Mouse (Mus musculus) MEL (cell line): ENCODE data around the gene Rnf121. TPM values are rescaled to one million over a fixed set of nuclear protein-coding genes. Genes with fewer than 3 reads are reported as not detected.

Experiments
- DNase-seq: peaks from one replicate; pipeline ENCODE4 v3.0.0; 2011; ENCODE audit warnings: low read depth, low spot score
- H3K27ac ChIP-seq: 2 replicates; pipeline ENCODE4 v1.5.1; 2012; ENCODE audit warnings: low read depth, mild to moderate bottlenecking, control low read depth, low read length, moderate library complexity; ENCODE audit not compliant: control insufficient read depth
- H3K27me3 ChIP-seq, 2 experiments: fragments of 150-350 bp in 1 of 2; sonication (generic) in 1 of 2; 2 replicates each; pipeline ENCODE4 v1.6.1; 2012; ENCODE audit warnings: low read length in 2 of 2, mild to moderate bottlenecking in 2 of 2, improper control_type of control experiment in 1 of 2, moderate library complexity in 1 of 2; ENCODE audit not compliant: insufficient read depth in 2 of 2, control insufficient read depth in 1 of 2
- H3K36me3 ChIP-seq, 2 experiments: 2 replicates each; pipeline ENCODE4 v1.6.1; 2012 to 2014; ENCODE audit warnings: low read length in 2 of 2, improper control_type of control experiment in 1 of 2, inconsistent platforms in 1 of 2, mild to moderate bottlenecking in 1 of 2; ENCODE audit not compliant: insufficient read depth in 2 of 2, control insufficient read depth in 1 of 2
- H3K4me1 ChIP-seq, 2 experiments: fragments of 150-350 bp in 1 of 2; sonication (generic) in 1 of 2; 2 replicates each; pipeline ENCODE4 v1.6.1; 2012; ENCODE audit warnings: low read length in 2 of 2, improper control_type of control experiment in 1 of 2, mild to moderate bottlenecking in 1 of 2; ENCODE audit not compliant: insufficient read depth in 2 of 2, control insufficient read depth in 1 of 2
- H3K4me3 ChIP-seq, 2 experiments: fragments of 150-350 bp in 1 of 2; sonication (generic) in 1 of 2; 2 replicates each; pipeline ENCODE4 v1.5.1; 2012; ENCODE audit warnings: low read depth in 2 of 2, low read length in 2 of 2, mild to moderate bottlenecking in 2 of 2, moderate library complexity in 2 of 2, control low read depth in 1 of 2, improper control_type of control experiment in 1 of 2; ENCODE audit not compliant: control insufficient read depth in 1 of 2, insufficient read depth in 1 of 2
- H3K79me2 ChIP-seq: 2 replicates; pipeline ENCODE4 v1.6.1; 2012; ENCODE audit warnings: mild to moderate bottlenecking, low read length, moderate library complexity; ENCODE audit not compliant: control insufficient read depth, poor library complexity, insufficient read depth
- H3K9ac ChIP-seq: 2 replicates; pipeline ENCODE4 v1.6.1; 2012; ENCODE audit warnings: low read depth, mild to moderate bottlenecking, control low read depth, low read length, moderate library complexity; ENCODE audit not compliant: control insufficient read depth, poor library complexity, severe bottlenecking
- H3K9me3 ChIP-seq: fragments of 150-350 bp; sonication (generic); replicated peaks from 2 replicates; pipeline ENCODE4 v1.6.1; 2012; ENCODE audit warnings: mild to moderate bottlenecking, low read length, improper control_type of control experiment, moderate library complexity; ENCODE audit not compliant: insufficient read depth
- BHLHE40 ChIP-seq: IDR thresholded peaks from 2 replicates; pipeline ENCODE4 v1.6.1; 2012; ENCODE audit warnings: low read depth, mild to moderate bottlenecking, inconsistent platforms, low read length, improper control_type of control experiment, borderline replicate concordance
- CHD1 ChIP-seq: IDR thresholded peaks from 2 replicates; pipeline ENCODE4 v1.6.1; 2012; ENCODE audit warnings: low read depth, mild to moderate bottlenecking, inconsistent platforms, low read length, improper control_type of control experiment
- ELF1 ChIP-seq: IDR thresholded peaks from 2 replicates; pipeline ENCODE4 v1.6.1; 2014; ENCODE audit warnings: low read depth, mild to moderate bottlenecking, inconsistent platforms, low read length, improper control_type of control experiment, moderate library complexity
- EP300 ChIP-seq, 2 experiments: IDR thresholded peaks; 2 replicates each; pipeline ENCODE4 v1.6.1; 2011; ENCODE audit warnings: improper control_type of control experiment in 2 of 2, low read length in 2 of 2, low read depth in 1 of 2, mild to moderate bottlenecking in 1 of 2
- ETS1 ChIP-seq: IDR thresholded peaks from 2 replicates; pipeline ENCODE4 v1.6.1; 2012; ENCODE audit warnings: low read depth, mild to moderate bottlenecking, inconsistent platforms, low read length, improper control_type of control experiment, moderate library complexity
- MAFK ChIP-seq: IDR thresholded peaks from 2 replicates; pipeline ENCODE4 v1.6.1; 2011; ENCODE audit warnings: low read depth, mild to moderate bottlenecking, low read length, improper control_type of control experiment, borderline replicate concordance
- MAZ ChIP-seq: IDR thresholded peaks from 2 replicates; pipeline ENCODE4 v1.6.1; 2012; ENCODE audit warnings: low read depth, mild to moderate bottlenecking, inconsistent platforms, low read length, improper control_type of control experiment
- MXI1 ChIP-seq: IDR thresholded peaks from 2 replicates; pipeline ENCODE4 v1.6.1; 2011; ENCODE audit warnings: mild to moderate bottlenecking, low read depth, low read length, improper control_type of control experiment
- MYB ChIP-seq: IDR thresholded peaks from 2 replicates; pipeline ENCODE4 v1.6.1; 2011; ENCODE audit warnings: mild to moderate bottlenecking, low read depth, low read length, improper control_type of control experiment
- MYC ChIP-seq: IDR thresholded peaks from 2 replicates; pipeline ENCODE4 v1.6.1; 2011; ENCODE audit warnings: low read depth, mild to moderate bottlenecking, low read length, improper control_type of control experiment, moderate library complexity
- NELFE ChIP-seq: IDR thresholded peaks from 2 replicates; pipeline ENCODE4 v1.6.1; 2011; ENCODE audit warnings: low read depth, low read length, improper control_type of control experiment
- POLR2AphosphoS5 ChIP-seq: IDR thresholded peaks from 2 replicates; pipeline ENCODE4 v1.6.1; 2012; ENCODE audit warnings: low read depth, borderline replicate concordance, mild to moderate bottlenecking, inconsistent platforms, low read length, moderate library complexity, mixed read lengths
- RAD21 ChIP-seq: IDR thresholded peaks from 2 replicates; pipeline ENCODE4 v1.6.1; 2011; ENCODE audit warnings: mild to moderate bottlenecking, low read depth, low read length, improper control_type of control experiment
- RCOR1 ChIP-seq: IDR thresholded peaks from 2 replicates; pipeline ENCODE4 v1.6.1; 2012; ENCODE audit warnings: low read depth, mild to moderate bottlenecking, inconsistent platforms, low read length, improper control_type of control experiment
- SIN3A ChIP-seq: IDR thresholded peaks from 2 replicates; pipeline ENCODE4 v1.6.1; 2012; ENCODE audit warnings: low read length, improper control_type of control experiment, inconsistent platforms
- SMC3 ChIP-seq: IDR thresholded peaks from 2 replicates; pipeline ENCODE4 v1.6.1; 2011; ENCODE audit warnings: low read depth, low read length, improper control_type of control experiment
- TAL1 ChIP-seq: IDR thresholded peaks from 2 replicates; pipeline ENCODE4 v1.6.1; 2012; ENCODE audit warnings: mild to moderate bottlenecking, inconsistent platforms, low read length, moderate library complexity, mixed read lengths
- USF2 ChIP-seq, 2 experiments: IDR thresholded peaks; 2 replicates each; pipeline ENCODE4 v1.6.1; 2011 to 2012; ENCODE audit warnings: improper control_type of control experiment in 2 of 2, low read length in 2 of 2, borderline replicate concordance in 1 of 2, inconsistent platforms in 1 of 2, low read depth in 1 of 2, mild to moderate bottlenecking in 1 of 2; ENCODE audit not compliant: insufficient read depth in 1 of 2
- ZC3H11A ChIP-seq: IDR thresholded peaks from 2 replicates; pipeline ENCODE4 v1.6.1; 2012; ENCODE audit warnings: low read depth, mild to moderate bottlenecking, inconsistent platforms, low read length, improper control_type of control experiment
- ZKSCAN1 ChIP-seq: IDR thresholded peaks from 2 replicates; pipeline ENCODE4 v1.6.1; 2012; ENCODE audit warnings: low read depth, mild to moderate bottlenecking, inconsistent platforms, low read length, improper control_type of control experiment, moderate library complexity
- polyA plus RNA-seq, 2 experiments: library from polyadenylated mRNA; stranded (reverse) in 1 of 2; unstranded in 1 of 2; fragments of >175 nt in 1 of 2; fragments of >200 nt in 1 of 2; gene quantifications; 2 replicates each; pipeline versions ENCODE4 v1.2.1 to v1.2.4; 2012; ENCODE audit warnings: low replicate concordance in 2 of 2, low read depth in 1 of 2; ENCODE audit not compliant: insufficient read length in 2 of 2, insufficient read depth in 1 of 2, missing spikeins in 1 of 2
- total RNA-seq: library from RNA; depleted of rRNA; stranded (reverse); fragments of 300-350 nt; gene quantifications from 2 replicates; pipeline ENCODE4 v1.2.3, GENCODE M21; 2012

The Rnf121 gene
- total and polyA plus RNA-seq, 3 experiments = 16.0 to 18.5 TPM; not detected in 1

DNA sequence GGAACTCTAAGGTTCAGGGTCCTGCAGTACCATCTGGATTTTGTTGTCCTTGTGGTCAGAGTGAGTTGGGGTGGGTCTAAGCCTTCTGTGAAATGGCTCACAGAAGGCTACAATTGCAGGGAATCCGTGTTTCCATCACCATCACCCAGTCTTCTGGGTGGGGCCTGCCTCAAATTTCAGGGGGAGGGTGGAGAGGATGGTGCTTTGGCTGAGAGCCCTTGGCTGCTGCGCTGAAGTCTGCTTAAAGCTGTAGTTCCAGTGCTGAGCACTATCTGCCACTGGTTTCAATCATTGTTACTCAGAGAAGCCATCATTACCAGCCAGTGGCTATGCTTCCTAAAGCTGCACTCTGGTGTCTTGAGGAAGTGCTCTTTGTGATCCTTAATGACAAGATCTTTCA is 90.8 kb downstream of the Rnf121 start:
- Histone ChIP-seq H3K4me3 (no peak overlapping the region), H3K27me3 (no peaks in the 10 kb centered on the region), H3K36me3 (peaks cover 2 to 6% of the 10 kb centered on the region in 2 experiments; a peak in 3 of 4 replicates), H3K27ac (no peak overlapping the region), H3K4me1 (peaks cover 5 to 7% of the 10 kb centered on the region in 2 experiments; a peak in 2 of 4 replicates), H3K9ac (no peak overlapping the region), H3K79me2 (peaks cover 34% of the 10 kb centered on the region), H3K9me3 (no peaks in the 10 kb centered on the region)
- TF ChIP-seq MXI1 (no peak), NELFE (no peak)
- DNase-seq = no peak

GRCm38 (mm10) chr7:101973730-101974129 is 91.5 kb downstream of the Rnf121 start:
- peaks cover 5 to 11% of the 10 kb centered on the region in 2 experiments; a peak in 3 of 4 replicates for H3K4me1 ChIP-seq

GRCm38 (mm10) chr7:101971721-101972120 is 93.5 kb downstream of the Rnf121 start:
- H3K4me1 ChIP-seq = peaks cover 5 to 13% of the 10 kb centered on the region in 2 experiments; a peak in 3 of 4 replicates
- TF ChIP-seq POLR2AphosphoS5 = no peak
- no peak for TF ChIP-seq ELF1
- no peak for TF ChIP-seq MYB
- TF ChIP-seq MAZ = no peak
- TF ChIP-seq ETS1 = no peak
- TF ChIP-seq RAD21 = no peak
- TF ChIP-seq TAL1 = no peak
- no peak for TF ChIP-seq MAFK
- no peak for TF ChIP-seq SMC3
- peaks cover 39% of the 10 kb centered on the region for H3K79me2 ChIP-seq
- H3K36me3 ChIP-seq = peaks cover 4 to 6% of the 10 kb centered on the region in 2 experiments; a peak in 3 of 4 replicates
- no peaks in the 10 kb centered on the region for H3K27me3 ChIP-seq
- H3K9me3 ChIP-seq = no peaks in the 10 kb centered on the region
- peak overlapping the region; percentile 80 to 88 for H3K4me3 ChIP-seq
- H3K27ac ChIP-seq = peak overlapping the region; percentile 91
- no peak for DNase-seq
- H3K9ac ChIP-seq = peak overlapping the region; percentile 95

More at GRCm38 (mm10) chr7:101973730-101974129, 91.5 kb downstream of the Rnf121 start:
- no peaks in the 10 kb centered on the region for H3K9me3 ChIP-seq
- H3K9ac ChIP-seq = no peak overlapping the region
- no peaks in the 10 kb centered on the region for H3K27me3 ChIP-seq
- no peak overlapping the region for H3K4me3 ChIP-seq
- TF ChIP-seq RCOR1 = no peak
- TF ChIP-seq ZKSCAN1 = no peak
- TF ChIP-seq POLR2AphosphoS5 = no peak
- no peak for TF ChIP-seq BHLHE40
- no peak for TF ChIP-seq EP300 (IDR thresholded peaks at IDR 0.05; ENCODE audit: low read depth in 1 of 2, low read length in 2 of 2)
- TF ChIP-seq SMC3 = no peak
- TF ChIP-seq MAFK = no peak
- no peak for TF ChIP-seq RAD21
- TF ChIP-seq USF2 (IDR thresholded peaks at IDR 0.05; ENCODE audit: borderline replicate concordance in 1 of 2, insufficient read depth in 1 of 2, low read depth in 1 of 2, low read length in 2 of 2) = no peak
- no peak for TF ChIP-seq MYB
- TF ChIP-seq MYC = no peak
- no peak for TF ChIP-seq SIN3A
- TF ChIP-seq MXI1 = no peak
- no peak for TF ChIP-seq CHD1
- TF ChIP-seq ZC3H11A = no peak
- DNase-seq = no peak
- H3K36me3 ChIP-seq = peaks cover 2 to 6% of the 10 kb centered on the region in 2 experiments
- H3K27ac ChIP-seq = no peak overlapping the region
- peaks cover 36% of the 10 kb centered on the region for H3K79me2 ChIP-seq
